Mouse (Mus musculus) embryonic facial prominence, embryonic 13.5 days (tissue): ENCODE results near the gene Prr14l. TPM values are rescaled to one million over a fixed set of nuclear protein-coding genes. Genes with fewer than 3 reads are reported as not detected.
A peak's percentile ranks its signal among the peaks of the same experiment; 100 is the strongest.
"Not testable (repeated sequence)": the region's sequence is repeated elsewhere in the genome, so short reads cannot be mapped to it uniquely, and the experiment has no call there.

Source experiments
- ATAC-seq: fragments of 200-750 bp; cut with Nextera tagmentation; 2 replicates; pipeline ENCODE4 v1.8.0; 2017; ENCODE audit warnings: low read depth; ENCODE audit not compliant: insufficient number of reproducible peaks, insufficient read depth, low FRiP score, low TSS enrichment
- H3K27ac ChIP-seq: fragments of 300-500 bp; sonication (generic); 2 replicates; pipeline ENCODE4 v1.5.1; 2015; ENCODE audit warnings: moderate library complexity, mild to moderate bottlenecking, inconsistent platforms
- H3K27me3 ChIP-seq: fragments of 300-500 bp; sonication (generic); 2 replicates; pipeline ENCODE4 v1.6.1; 2015; ENCODE audit warnings: mild to moderate bottlenecking, inconsistent platforms
- H3K36me3 ChIP-seq: fragments of 300-500 bp; sonication (generic); 2 replicates; pipeline ENCODE4 v1.6.1; 2015; ENCODE audit warnings: mild to moderate bottlenecking, inconsistent platforms
- H3K4me1 ChIP-seq: fragments of 300-500 bp; sonication (generic); 2 replicates; pipeline ENCODE4 v1.6.1; 2015; ENCODE audit warnings: inconsistent platforms
- H3K4me2 ChIP-seq: fragments of 300-500 bp; sonication (generic); 2 replicates; pipeline ENCODE4 v1.6.1; 2015; ENCODE audit warnings: moderate library complexity, mild to moderate bottlenecking, inconsistent platforms
- H3K4me3 ChIP-seq: fragments of 300-500 bp; sonication (generic); 2 replicates; pipeline ENCODE4 v1.5.1; 2015; ENCODE audit warnings: mild to moderate bottlenecking, inconsistent platforms
- H3K9ac ChIP-seq: fragments of 300-500 bp; sonication (generic); 2 replicates; pipeline ENCODE4 v1.6.1; 2015; ENCODE audit warnings: mild to moderate bottlenecking, inconsistent platforms
- H3K9me3 ChIP-seq: fragments of 300-500 bp; sonication (generic); 2 replicates; pipeline ENCODE4 v1.6.1; 2016; ENCODE audit warnings: inconsistent platforms
- WGBS: fragments of 180-500 bp; shearing (Covaris S2); methylation state at CpG from one replicate; pipeline ENCODE4 v1.1.7; 2015; ENCODE audit warnings: mixed read lengths; 5-methylcytosine and 5-hydroxymethylcytosine counted together
- polyA plus RNA-seq: library from polyadenylated mRNA; unstranded; fragments of >200 nt; fragmentation: Nextera tagmentation; extraction: Ambion mirVana; gene quantifications from 2 replicates; pipeline ENCODE4 v1.2.1, GENCODE M21; 2015

The Prr14l gene
- polyA plus RNA-seq, 1 experiment from 2014 or later, result 13.8 TPM

- WGBS, result 63% methylated on average over 6 of the region's 6 CpGs
- no peaks in the 10 kb centered on the region for H3K9me3 ChIP-seq
- peak overlapping the region; percentile 81 for H3K4me2 ChIP-seq
These were observed 2.0 kb downstream of the Prr14l start for GRCm38 (mm10) chr5:32852026-32852425.

GRCm38 (mm10) chr5:32849580-32849979, 4.5 kb downstream of the Prr14l start:
- not testable (repeated sequence) for H3K9ac ChIP-seq, H3K4me3 ChIP-seq, ATAC-seq, H3K27ac ChIP-seq, H3K9me3 ChIP-seq, H3K27me3 ChIP-seq, H3K4me2 ChIP-seq
- WGBS, result 88% methylated on average over 3 of the region's 3 CpGs
- Histone ChIP-seq H3K36me3 (peaks cover 48% of the 10 kb centered on the region), H3K4me1 (peaks cover 26% of the 10 kb centered on the region)

More at GRCm38 (mm10) chr5:32852026-32852425, 2.0 kb downstream of the Prr14l start:
- H3K27me3 ChIP-seq, result no peaks in the 10 kb centered on the region
- ATAC-seq, result no peak
- peaks cover 26% of the 10 kb centered on the region for H3K4me1 ChIP-seq
- peaks cover 25% of the 10 kb centered on the region for H3K36me3 ChIP-seq
- H3K4me3 ChIP-seq, result peak overlapping the region; percentile 97
- H3K27ac ChIP-seq, result no peak overlapping the region
- peak overlapping the region; percentile 44 for H3K9ac ChIP-seq

GRCm38 (mm10) chr5:32849178-32849577, 4.9 kb downstream of the Prr14l start:
- H3K27me3 ChIP-seq, result no peaks in the 10 kb centered on the region
- 97% methylated on average over 3 of the region's 3 CpGs for WGBS
- H3K4me1 ChIP-seq, result peaks cover 24% of the 10 kb centered on the region
- H3K9me3 ChIP-seq, result no peaks in the 10 kb centered on the region
- H3K9ac ChIP-seq, result no peak overlapping the region
- H3K4me2 ChIP-seq, result no peak overlapping the region
- H3K36me3 ChIP-seq, result peaks cover 52% of the 10 kb centered on the region
- no peak for ATAC-seq
- H3K4me3 ChIP-seq, result no peak overlapping the region
- H3K27ac ChIP-seq, result no peak overlapping the region

- Histone ChIP-seq H3K4me3 (no peak overlapping the region), H3K27ac (no peak overlapping the region), H3K9me3 (no peaks in the 10 kb centered on the region), H3K4me2 (no peak overlapping the region), H3K27me3 (no peaks in the 10 kb centered on the region), H3K9ac (no peak overlapping the region), H3K4me1 (no peaks in the 10 kb centered on the region), H3K36me3 (peaks cover 89% of the 10 kb centered on the region)
- 94% methylated on average over 2 of the region's 2 CpGs for WGBS
- ATAC-seq, result no peak
These were observed 14.0 kb downstream of the Prr14l start for GRCm38 (mm10) chr5:32840029-32840428.

GRCm38 (mm10) chr5:32836976-32837375, 17.1 kb downstream of the Prr14l start:
- Histone ChIP-seq H3K4me3 (no peak overlapping the region), H3K4me2 (no peak overlapping the region), H3K4me1 (no peaks in the 10 kb centered on the region), H3K27me3 (no peaks in the 10 kb centered on the region), H3K9me3 (no peaks in the 10 kb centered on the region), H3K27ac (no peak overlapping the region), H3K9ac (no peak overlapping the region), H3K36me3 (peaks cover 84% of the 10 kb centered on the region)
- WGBS, result 91% methylated on average over 5 of the region's 5 CpGs
- ATAC-seq, result no peak

- no peak for ATAC-seq
- Histone ChIP-seq H3K4me1 (no peaks in the 10 kb centered on the region), H3K4me3 (no peak overlapping the region), H3K27me3 (no peaks in the 10 kb centered on the region), H3K36me3 (peaks cover 86% of the 10 kb centered on the region), H3K9me3 (no peaks in the 10 kb centered on the region), H3K27ac (no peak overlapping the region), H3K9ac (no peak overlapping the region), H3K4me2 (no peak overlapping the region)
- 78% methylated on average over 1 of the region's 1 CpGs for WGBS
These were observed 19.6 kb downstream of the Prr14l start for GRCm38 (mm10) chr5:32834497-32834896.

GRCm38 (mm10) chr5:32830054-32830453, 24.0 kb downstream of the Prr14l start:
- Histone ChIP-seq H3K27me3 (no peaks in the 10 kb centered on the region), H3K4me2 (no peak overlapping the region), H3K9me3 (no peaks in the 10 kb centered on the region), H3K36me3 (peaks cover 88% of the 10 kb centered on the region), H3K4me1 (no peaks in the 10 kb centered on the region), H3K4me3 (no peak overlapping the region), H3K9ac (no peak overlapping the region), H3K27ac (no peak overlapping the region)
- ATAC-seq, result no peak
- WGBS, result 91% methylated on average over 2 of the region's 2 CpGs

- H3K9ac ChIP-seq, H3K4me1 ChIP-seq: not testable (repeated sequence)
- 80% methylated on average over 1 of the region's 1 CpGs for WGBS
These were observed 25.3 kb downstream of the Prr14l start for GRCm38 (mm10) chr5:32828766-32829165.

GRCm38 (mm10) chr5:32827009-32827408, 27.0 kb downstream of the Prr14l start, which contains the start of gene Gm20671:
Gene Gm20671 (minus strand): TSS chr5:32827109.
- ATAC-seq, result no peak
- Histone ChIP-seq H3K4me1 (no peaks in the 10 kb centered on the region), H3K9me3 (no peaks in the 10 kb centered on the region), H3K4me3 (no peak within 1 kb of the TSS), H3K4me2 (no peak within 1 kb of the TSS), H3K9ac (no peak within 1 kb of the TSS), H3K27me3 (no peaks in the 10 kb centered on the region), H3K36me3 (peaks cover 73% of the 10 kb centered on the region), H3K27ac (no peak within 1 kb of the TSS)
- WGBS, result 89% methylated on average over 7 of the region's 7 CpGs

More at GRCm38 (mm10) chr5:32828766-32829165, 25.3 kb downstream of the Prr14l start:
- not testable (repeated sequence) for H3K9me3 ChIP-seq, H3K27me3 ChIP-seq, H3K4me3 ChIP-seq, ATAC-seq, H3K27ac ChIP-seq, H3K4me2 ChIP-seq
- H3K36me3 ChIP-seq, result peaks cover 75% of the 10 kb centered on the region

- H3K36me3 ChIP-seq, result peaks cover 71% of the 10 kb centered on the region
- H3K9ac ChIP-seq, result no peak overlapping the region
- 93% methylated on average over 8 of the region's 8 CpGs for WGBS
- no peak for ATAC-seq
- H3K4me1 ChIP-seq, result no peaks in the 10 kb centered on the region
- no peak overlapping the region for H3K4me3 ChIP-seq
- H3K4me2 ChIP-seq, result no peak overlapping the region
- H3K27me3 ChIP-seq, result no peaks in the 10 kb centered on the region
- no peaks in the 10 kb centered on the region for H3K9me3 ChIP-seq
- H3K27ac ChIP-seq, result no peak overlapping the region
These were observed 33.6 kb downstream of the Prr14l start for GRCm38 (mm10) chr5:32820471-32820870.

- H3K4me3 ChIP-seq, result no peak overlapping the region
- no peak for ATAC-seq
- no peak overlapping the region for H3K4me2 ChIP-seq
- no peaks in the 10 kb centered on the region for H3K9me3 ChIP-seq
- peaks cover 81% of the 10 kb centered on the region for H3K36me3 ChIP-seq
- no peak overlapping the region for H3K9ac ChIP-seq
- no peak overlapping the region for H3K27ac ChIP-seq
- no peaks in the 10 kb centered on the region for H3K4me1 ChIP-seq
- WGBS, result 90% methylated on average over 4 of the region's 4 CpGs
- H3K27me3 ChIP-seq, result no peaks in the 10 kb centered on the region
These were observed 38.7 kb downstream of the Prr14l start for GRCm38 (mm10) chr5:32815396-32815795.

GRCm38 (mm10) chr5:32786454-32786853, 67.6 kb downstream of the Prr14l start:
- H3K27me3 ChIP-seq, H3K4me3 ChIP-seq, ATAC-seq, H3K9ac ChIP-seq, H3K9me3 ChIP-seq, H3K27ac ChIP-seq, H3K4me1 ChIP-seq: not testable (repeated sequence)
- H3K4me2 ChIP-seq, result 0 out of 2 replicates have a peak overlapping the region, but pooled peaks have one; percentile 69
- H3K36me3 ChIP-seq, result peaks cover 16% of the 10 kb centered on the region
- 80% methylated on average over 1 of the region's 1 CpGs for WGBS
